Mouse (Mus musculus): ENCODE data around the gene Slc6a11. TPM values are rescaled to one million over a fixed set of nuclear protein-coding genes. Genes with fewer than 3 reads are reported as not detected.

Gene Slc6a11
- total and polyA plus RNA-seq, 2 experiments = not detected

GRCm38 (mm10) chr6:114269589-114269988 lies 138.5 kb downstream of the Slc6a11 start:
- no peak overlapping the region for H3K4me3 ChIP-seq (ENCODE audit: insufficient read depth, low read depth, low read length)
- H3K4me1 ChIP-seq (ENCODE audit: control insufficient read depth, insufficient read depth, low read length) = no peaks in the 10 kb centered on the region
- no peak for DNase-seq (ENCODE audit: extremely low read depth, low read depth, low spot score)
- H3K36me3 ChIP-seq (ENCODE audit: control insufficient read depth, insufficient read depth, low read length) = no peaks in the 10 kb centered on the region
- WGBS = 85% methylated on average over 2 of the region's 2 CpGs
- no peak overlapping the region for H3K27ac ChIP-seq (replicated peaks; ENCODE audit: insufficient read depth, low read depth, low read length)
- H3K79me2 ChIP-seq (ENCODE audit: control insufficient read depth, insufficient read depth, low read length) = no peaks in the 10 kb centered on the region
- H3K27me3 ChIP-seq (ENCODE audit: control insufficient read depth, insufficient read depth, low read length) = no peaks in the 10 kb centered on the region
- H3K9ac ChIP-seq (ENCODE audit: low read depth, low read length) = no peak overlapping the region
- no peak for TF ChIP-seq CTCF (IDR thresholded peaks at IDR 0.05; ENCODE audit: low read depth, low read length)
- no peak for TF ChIP-seq POLR2A (IDR thresholded peaks at IDR 0.05; ENCODE audit: extremely low read depth, insufficient read depth, low read length)

- 49% methylated on average over 5 of the region's 5 CpGs for WGBS
- TF ChIP-seq CTCF (IDR thresholded peaks at IDR 0.05; ENCODE audit: low read depth, low read length) = no peak
- TF ChIP-seq POLR2A (IDR thresholded peaks at IDR 0.05; ENCODE audit: extremely low read depth, insufficient read depth, low read length) = no peak
- no peaks in the 10 kb centered on the region for H3K4me1 ChIP-seq (ENCODE audit: control insufficient read depth, insufficient read depth, low read length)
Measured at GRCm38 (mm10) chr6:114270799-114271198, 139.8 kb downstream of the Slc6a11 start.

GRCm38 (mm10) chr6:114272279-114272678 lies 141.2 kb downstream of the Slc6a11 start:
- Histone ChIP-seq H3K79me2 (ENCODE audit: control insufficient read depth, insufficient read depth, low read length) (no peaks in the 10 kb centered on the region), H3K9ac (ENCODE audit: low read depth, low read length) (no peak overlapping the region), H3K27me3 (ENCODE audit: control insufficient read depth, insufficient read depth, low read length) (no peaks in the 10 kb centered on the region), H3K27ac (replicated peaks; ENCODE audit: insufficient read depth, low read depth, low read length) (no peak overlapping the region), H3K4me3 (ENCODE audit: insufficient read depth, low read depth, low read length) (no peak overlapping the region), H3K36me3 (ENCODE audit: control insufficient read depth, insufficient read depth, low read length) (no peaks in the 10 kb centered on the region), H3K4me1 (ENCODE audit: control insufficient read depth, insufficient read depth, low read length) (no peaks in the 10 kb centered on the region)
- DNase-seq (ENCODE audit: extremely low read depth, low read depth, low spot score) = no peak
- WGBS = 81% methylated on average over 15 of the region's 15 CpGs
- no peak for TF ChIP-seq POLR2A (IDR thresholded peaks at IDR 0.05; ENCODE audit: extremely low read depth, insufficient read depth, low read length)
- no peak for TF ChIP-seq CTCF (IDR thresholded peaks at IDR 0.05; ENCODE audit: low read depth, low read length)

More at GRCm38 (mm10) chr6:114270799-114271198, 139.8 kb downstream of the Slc6a11 start:
- Histone ChIP-seq H3K36me3 (ENCODE audit: control insufficient read depth, insufficient read depth, low read length) (no peaks in the 10 kb centered on the region), H3K4me3 (ENCODE audit: insufficient read depth, low read depth, low read length) (no peak overlapping the region), H3K79me2 (ENCODE audit: control insufficient read depth, insufficient read depth, low read length) (no peaks in the 10 kb centered on the region), H3K9ac (ENCODE audit: low read depth, low read length) (no peak overlapping the region), H3K27me3 (ENCODE audit: control insufficient read depth, insufficient read depth, low read length) (no peaks in the 10 kb centered on the region), H3K27ac (replicated peaks; ENCODE audit: insufficient read depth, low read depth, low read length) (no peak overlapping the region)
- no peak for DNase-seq (ENCODE audit: extremely low read depth, low read depth, low spot score)

GRCm38 (mm10) chr6:114273997-114274728 lies 143.1 kb downstream of the Slc6a11 start:
- no peak for DNase-seq (ENCODE audit: extremely low read depth, low read depth, low spot score)
- Histone ChIP-seq H3K4me1 (ENCODE audit: control insufficient read depth, insufficient read depth, low read length) (no peaks in the 10 kb centered on the region), H3K9ac (ENCODE audit: low read depth, low read length) (no peak overlapping the region), H3K4me3 (ENCODE audit: insufficient read depth, low read depth, low read length) (no peak overlapping the region), H3K36me3 (ENCODE audit: control insufficient read depth, insufficient read depth, low read length) (no peaks in the 10 kb centered on the region), H3K27ac (replicated peaks; ENCODE audit: insufficient read depth, low read depth, low read length) (no peak overlapping the region), H3K79me2 (ENCODE audit: control insufficient read depth, insufficient read depth, low read length) (no peaks in the 10 kb centered on the region), H3K27me3 (ENCODE audit: control insufficient read depth, insufficient read depth, low read length) (no peaks in the 10 kb centered on the region)
- 60% methylated on average over 14 of the region's 14 CpGs for WGBS
- TF ChIP-seq POLR2A (IDR thresholded peaks at IDR 0.05; ENCODE audit: extremely low read depth, insufficient read depth, low read length) (no peak), CTCF (IDR thresholded peaks at IDR 0.05; ENCODE audit: low read depth, low read length) (no peak)

GRCm38 (mm10) chr6:114275800-114276199 lies 144.8 kb downstream of the Slc6a11 start:
- 59% methylated on average over 8 of the region's 8 CpGs for WGBS

More at GRCm38 (mm10) chr6:114275800-114276199, 144.8 kb downstream of the Slc6a11 start:
- Histone ChIP-seq H3K27me3 (ENCODE audit: control insufficient read depth, insufficient read depth, low read length) (no peaks in the 10 kb centered on the region), H3K4me1 (ENCODE audit: control insufficient read depth, insufficient read depth, low read length) (no peaks in the 10 kb centered on the region), H3K27ac (replicated peaks; ENCODE audit: insufficient read depth, low read depth, low read length) (no peak overlapping the region), H3K36me3 (ENCODE audit: control insufficient read depth, insufficient read depth, low read length) (no peaks in the 10 kb centered on the region), H3K79me2 (ENCODE audit: control insufficient read depth, insufficient read depth, low read length) (no peaks in the 10 kb centered on the region), H3K4me3 (ENCODE audit: insufficient read depth, low read depth, low read length) (no peak overlapping the region), H3K9ac (ENCODE audit: low read depth, low read length) (no peak overlapping the region)
- TF ChIP-seq POLR2A (IDR thresholded peaks at IDR 0.05; ENCODE audit: extremely low read depth, insufficient read depth, low read length) (no peak), CTCF (IDR thresholded peaks at IDR 0.05; ENCODE audit: low read depth, low read length) (no peak)
- no peak for DNase-seq (ENCODE audit: extremely low read depth, low read depth, low spot score)
